Mouse (Mus musculus) heart, embryonic 15.5 days (tissue): ENCODE results near the gene Prkra. TPM values are rescaled to one million over a fixed set of nuclear protein-coding genes. Genes with fewer than 3 reads are reported as not detected.

Experiments used
- ATAC-seq: fragments of 200-750 bp; cut with Nextera tagmentation; replicated peaks from 2 replicates; pipeline ENCODE4 v1.8.0; 2017; ENCODE audit warnings: low read depth, moderate TSS enrichment; ENCODE audit not compliant: insufficient number of reproducible peaks, insufficient read depth, low FRiP score
- H3K27ac ChIP-seq: fragments of 300-500 bp; sonication (generic); 2 replicates; pipeline ENCODE4 v1.5.1; 2015; ENCODE audit warnings: mild to moderate bottlenecking, inconsistent platforms
- H3K27me3 ChIP-seq: fragments of 300-500 bp; sonication (generic); 2 replicates; pipeline ENCODE4 v1.6.1; 2015; ENCODE audit warnings: inconsistent platforms
- H3K36me3 ChIP-seq: fragments of 300-500 bp; sonication (generic); 2 replicates; pipeline ENCODE4 v1.6.1; 2015; ENCODE audit warnings: mild to moderate bottlenecking, inconsistent platforms
- H3K4me1 ChIP-seq: fragments of 300-500 bp; sonication (generic); replicated peaks from 2 replicates; pipeline ENCODE4 v1.6.1; 2015; ENCODE audit warnings: inconsistent platforms
- H3K4me2 ChIP-seq: fragments of 300-500 bp; sonication (generic); 2 replicates; pipeline ENCODE4 v1.6.1; 2015; ENCODE audit warnings: inconsistent platforms, mild to moderate bottlenecking, moderate library complexity
- H3K4me3 ChIP-seq: fragments of 300-500 bp; sonication (generic); 2 replicates; pipeline ENCODE4 v1.5.1; 2015; ENCODE audit warnings: mild to moderate bottlenecking, inconsistent platforms
- H3K9ac ChIP-seq: fragments of 300-500 bp; sonication (generic); 2 replicates; pipeline ENCODE4 v1.6.1; 2015; ENCODE audit warnings: mild to moderate bottlenecking, inconsistent platforms
- H3K9me3 ChIP-seq: fragments of 300-500 bp; sonication (generic); replicated peaks from 2 replicates; pipeline ENCODE4 v1.6.1; 2016; ENCODE audit warnings: inconsistent platforms
- WGBS: fragments of 180-500 bp; shearing (Covaris S2); methylation state at CpG from one replicate; pipeline ENCODE4 v1.1.7; 2015; ENCODE audit warnings: mixed read lengths; 5-methylcytosine and 5-hydroxymethylcytosine counted together
- polyA plus RNA-seq: library from polyadenylated mRNA; unstranded; fragments of >200 nt; fragmentation: Nextera tagmentation; extraction: Ambion mirVana; gene quantifications from 2 replicates; pipeline ENCODE4 v1.2.1, GENCODE M21; 2015

Prkra gene
- polyA plus RNA-seq, 1 experiment from 2014 or later = 32.5 TPM

DNA sequence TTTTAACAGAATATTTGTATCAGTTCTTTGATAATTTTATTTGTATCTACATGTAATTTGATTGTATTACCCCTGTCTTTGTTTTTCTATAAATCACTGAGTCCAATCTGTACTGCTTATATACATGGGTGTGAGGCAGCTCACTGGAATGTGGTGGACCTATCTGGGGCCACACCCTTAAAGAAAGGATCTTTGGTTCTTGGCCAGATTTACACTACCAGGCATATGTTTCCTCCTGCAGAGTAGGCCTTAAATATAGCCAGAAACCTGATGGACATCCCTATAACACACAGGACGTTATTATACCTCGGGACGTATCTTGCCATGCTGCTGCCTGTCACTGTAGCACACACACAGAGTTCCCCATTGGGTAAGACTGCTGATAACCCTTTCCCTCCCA lies 35.8 kb downstream of the Prkra start:
- Histone ChIP-seq H3K4me1 (0 out of 2 replicates have a peak, but pooled peaks cover 4% of the 10 kb centered on the region), H3K36me3 (no peaks in the 10 kb centered on the region), H3K4me3 (no peak overlapping the region), H3K4me2 (no peak overlapping the region), H3K27me3 (no peaks in the 10 kb centered on the region), H3K27ac (no peak overlapping the region), H3K9ac (no peak overlapping the region), H3K9me3 (no peaks in the 10 kb centered on the region)
- ATAC-seq = no peak
- WGBS = 83% methylated on average over 3 of the region's 3 CpGs

DNA sequence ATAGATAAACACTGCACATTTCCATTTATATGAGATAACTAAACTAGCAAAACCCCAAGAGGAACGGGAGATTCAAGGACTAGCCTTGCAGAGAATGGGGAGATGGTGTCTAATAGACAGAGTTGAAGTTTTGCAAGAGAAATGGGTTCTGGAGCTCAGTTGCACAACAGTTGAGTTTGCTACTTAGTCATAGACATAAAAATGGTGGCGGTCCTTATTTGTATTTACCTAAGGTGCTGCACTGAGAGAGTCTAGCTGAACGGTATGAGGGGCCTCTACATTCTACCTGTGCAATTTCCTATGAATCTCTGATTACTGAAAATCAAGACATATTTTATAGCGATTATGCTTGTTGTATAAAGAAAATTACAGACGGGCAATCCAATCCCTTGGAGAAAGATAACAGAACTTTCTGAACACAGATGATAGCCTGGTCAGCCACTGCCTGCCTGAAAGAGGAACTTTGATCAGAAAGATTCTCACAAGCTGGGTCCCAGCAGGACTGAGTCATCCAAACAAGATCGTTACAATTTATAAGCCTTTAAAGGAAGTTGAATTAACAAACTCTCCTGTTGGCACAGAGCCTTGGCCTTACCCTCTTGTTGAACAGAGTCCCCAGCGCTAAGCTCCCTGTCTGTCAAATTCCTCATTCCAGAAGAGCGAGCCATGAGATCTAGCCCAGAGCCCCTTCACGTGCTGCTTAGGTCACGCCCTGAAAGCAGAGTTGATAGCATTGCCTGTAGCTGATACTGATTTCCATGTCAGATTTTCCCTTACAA lies 37.3 kb downstream of the Prkra start:
- H3K4me2 ChIP-seq = no peak overlapping the region
- no peak overlapping the region for H3K27ac ChIP-seq
- no peaks in the 10 kb centered on the region for H3K36me3 ChIP-seq
- no peak for ATAC-seq
- no peaks in the 10 kb centered on the region for H3K27me3 ChIP-seq
- no peak overlapping the region for H3K4me3 ChIP-seq
- WGBS = 59% methylated on average over 10 of the region's 10 CpGs
- H3K9ac ChIP-seq = no peak overlapping the region
- H3K4me1 ChIP-seq = 0 out of 2 replicates have a peak, but pooled peaks cover 4% of the 10 kb centered on the region
- H3K9me3 ChIP-seq = no peaks in the 10 kb centered on the region

DNA sequence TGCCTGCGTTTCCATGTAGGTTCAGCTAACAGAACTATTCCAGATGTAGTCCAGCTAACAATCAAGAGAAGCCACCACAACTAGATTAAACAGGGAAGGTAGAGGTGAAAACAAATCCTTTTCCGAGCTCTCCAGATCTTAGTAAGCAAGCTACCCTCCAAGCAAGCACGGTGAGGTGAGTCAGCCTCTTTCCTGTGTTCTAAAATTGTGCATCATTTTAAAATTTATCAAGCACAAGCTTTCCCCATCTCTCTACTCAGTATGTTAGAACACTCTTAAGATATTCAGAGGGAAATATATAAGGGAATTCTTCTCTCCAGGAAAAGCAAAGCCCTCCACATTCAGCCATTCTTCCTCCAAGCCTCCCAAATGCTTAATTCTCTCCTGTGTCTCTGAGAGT lies 41.1 kb downstream of the Prkra start:
- Histone ChIP-seq H3K27ac (no peak overlapping the region), H3K4me1 (0 out of 2 replicates have a peak, but pooled peaks cover 4% of the 10 kb centered on the region), H3K9me3 (no peaks in the 10 kb centered on the region), H3K27me3 (no peaks in the 10 kb centered on the region), H3K9ac (no peak overlapping the region), H3K4me2 (no peak overlapping the region), H3K4me3 (no peak overlapping the region), H3K36me3 (no peaks in the 10 kb centered on the region)
- WGBS = 78% methylated on average over 3 of the region's 3 CpGs
- ATAC-seq = no peak

DNA sequence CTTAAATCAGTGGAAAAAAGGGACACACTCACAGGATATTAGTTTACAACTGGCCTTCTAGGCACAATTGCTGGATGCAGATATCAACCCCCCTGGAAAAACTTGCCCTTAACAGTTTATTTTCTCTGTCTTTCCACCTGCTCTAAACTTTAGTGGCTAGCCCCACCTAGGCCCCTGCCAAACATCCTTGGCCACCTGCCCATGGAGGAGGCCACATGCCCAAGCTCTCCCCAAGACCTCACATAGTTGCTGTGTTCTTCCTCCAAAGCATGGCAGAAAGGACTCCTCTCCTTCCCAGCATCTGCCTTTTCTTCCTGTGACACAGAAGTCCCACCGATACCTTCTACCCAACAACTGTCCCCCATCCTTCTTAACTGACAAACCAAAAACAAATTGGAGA lies 45.6 kb downstream of the Prkra start:
- H3K27ac ChIP-seq = no peak overlapping the region
- no peaks in the 10 kb centered on the region for H3K4me1 ChIP-seq
- H3K4me3 ChIP-seq = no peak overlapping the region
- H3K36me3 ChIP-seq = no peaks in the 10 kb centered on the region
- H3K9me3 ChIP-seq = no peaks in the 10 kb centered on the region
- H3K4me2 ChIP-seq = no peak overlapping the region
- 94% methylated on average over 1 of the region's 1 CpGs for WGBS
- no peak for ATAC-seq
- no peaks in the 10 kb centered on the region for H3K27me3 ChIP-seq
- H3K9ac ChIP-seq = no peak overlapping the region

DNA sequence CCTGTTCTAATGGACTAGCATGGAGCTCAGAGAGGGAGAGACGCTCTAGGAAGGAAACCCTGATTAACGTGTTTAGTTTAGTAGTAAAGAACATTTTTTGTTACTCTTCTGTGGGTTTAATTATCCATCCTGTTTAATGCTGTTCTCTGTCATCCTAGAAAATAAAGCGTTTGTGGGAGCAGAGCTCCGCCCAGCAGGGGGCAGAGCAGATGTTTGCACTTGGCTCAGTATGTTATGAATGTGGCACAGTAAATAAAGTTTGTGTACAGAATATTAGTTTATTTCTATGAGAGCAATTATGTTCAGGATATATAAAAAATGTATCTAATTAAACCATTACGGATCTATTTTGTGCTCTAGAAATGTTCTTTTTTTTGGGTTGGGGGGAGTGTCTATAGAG lies 48.6 kb downstream of the Prkra start:
- H3K4me2 ChIP-seq = no peak overlapping the region
- no peak overlapping the region for H3K27ac ChIP-seq
- no peak for ATAC-seq
- no peaks in the 10 kb centered on the region for H3K9me3 ChIP-seq
- no peak overlapping the region for H3K4me3 ChIP-seq
- H3K36me3 ChIP-seq = no peaks in the 10 kb centered on the region
- no peak overlapping the region for H3K9ac ChIP-seq
- 72% methylated on average over 5 of the region's 5 CpGs for WGBS
- H3K4me1 ChIP-seq = no peaks in the 10 kb centered on the region
- H3K27me3 ChIP-seq = no peaks in the 10 kb centered on the region

DNA sequence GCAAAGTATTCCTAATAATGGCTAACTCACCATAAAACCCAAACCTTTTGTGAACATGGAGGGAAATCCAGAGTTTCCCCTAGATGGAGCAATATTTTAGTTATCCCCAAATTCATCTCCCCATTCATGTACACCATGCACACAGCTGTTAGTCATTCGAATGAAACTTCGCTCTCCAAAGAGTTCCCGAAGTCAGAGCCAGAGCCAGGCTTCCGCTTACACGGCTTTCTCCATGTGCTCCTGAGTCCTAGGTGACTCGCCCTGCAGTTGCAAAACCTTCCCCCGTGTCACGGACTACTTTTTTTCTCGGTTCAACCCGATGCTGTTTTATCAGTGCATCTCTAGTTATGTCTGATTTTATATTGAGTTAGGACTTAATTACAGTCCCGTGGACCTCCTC lies 50.3 kb downstream of the Prkra start:
- 78% methylated on average over 11 of the region's 11 CpGs for WGBS
- no peaks in the 10 kb centered on the region for H3K27me3 ChIP-seq
- no peak overlapping the region for H3K4me2 ChIP-seq
- no peak overlapping the region for H3K9ac ChIP-seq
- H3K4me3 ChIP-seq = no peak overlapping the region
- ATAC-seq = no peak
- no peaks in the 10 kb centered on the region for H3K4me1 ChIP-seq
- no peak overlapping the region for H3K27ac ChIP-seq
- H3K36me3 ChIP-seq = no peaks in the 10 kb centered on the region
- H3K9me3 ChIP-seq = no peaks in the 10 kb centered on the region

DNA sequence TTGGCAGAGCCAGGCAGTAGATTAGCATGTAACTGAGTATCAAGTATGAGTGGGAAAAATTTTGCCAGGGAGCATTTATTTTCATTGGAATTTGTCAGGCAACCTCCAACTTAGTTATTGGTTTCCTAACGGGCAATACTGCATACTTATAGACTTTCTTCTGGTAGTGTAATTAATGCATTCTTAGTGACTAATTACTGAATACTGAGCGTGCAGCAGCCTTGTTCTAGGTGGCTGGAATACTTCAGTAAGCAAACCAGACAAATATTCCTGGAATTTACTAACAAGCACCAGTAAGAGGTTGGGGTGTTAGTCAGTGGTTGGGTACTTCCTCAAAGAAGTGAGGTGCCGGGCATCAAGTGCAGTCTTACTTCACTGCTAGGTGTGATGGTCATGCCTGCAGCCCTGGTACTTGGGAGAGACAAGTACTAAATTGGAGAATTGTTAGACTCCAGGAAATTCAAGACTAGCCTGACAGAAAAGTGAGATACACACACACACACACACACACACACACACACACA lies 55.4 kb downstream of the Prkra start:
- Histone ChIP-seq H3K27ac (no peak overlapping the region), H3K4me3 (no peak overlapping the region), H3K27me3 (no peaks in the 10 kb centered on the region), H3K4me1 (no peaks in the 10 kb centered on the region), H3K4me2 (no peak overlapping the region), H3K36me3 (no peaks in the 10 kb centered on the region), H3K9ac (no peak overlapping the region), H3K9me3 (no peaks in the 10 kb centered on the region)
- 55% methylated on average over 3 of the region's 3 CpGs for WGBS
- no peak for ATAC-seq

DNA sequence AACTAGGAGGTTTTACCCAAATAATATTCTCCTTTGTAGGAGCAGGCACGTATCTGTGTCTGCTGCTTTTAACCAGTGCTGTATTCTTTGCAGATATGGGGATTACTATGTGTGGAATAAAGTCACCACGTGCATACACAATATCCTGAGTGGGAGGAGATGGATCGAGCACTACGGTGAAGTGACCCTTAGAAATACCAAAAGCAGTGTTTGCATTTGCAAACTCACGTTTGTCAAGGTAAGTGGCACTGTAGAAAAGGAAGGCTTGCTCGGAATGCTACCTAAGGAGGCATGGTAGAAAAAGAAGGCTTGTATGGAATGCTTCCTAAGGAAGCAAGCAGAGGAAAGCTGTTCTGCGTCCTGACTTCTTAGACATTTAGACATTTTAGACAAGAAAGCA lies 57.6 kb downstream of the Prkra start:
- H3K27me3 ChIP-seq = no peaks in the 10 kb centered on the region
- no peak overlapping the region for H3K4me3 ChIP-seq
- no peak overlapping the region for H3K4me2 ChIP-seq
- no peak overlapping the region for H3K27ac ChIP-seq
- WGBS = 80% methylated on average over 7 of the region's 7 CpGs
- H3K4me1 ChIP-seq = no peaks in the 10 kb centered on the region
- ATAC-seq = no peak
- no peaks in the 10 kb centered on the region for H3K9me3 ChIP-seq
- H3K36me3 ChIP-seq = no peaks in the 10 kb centered on the region
- no peak overlapping the region for H3K9ac ChIP-seq

DNA sequence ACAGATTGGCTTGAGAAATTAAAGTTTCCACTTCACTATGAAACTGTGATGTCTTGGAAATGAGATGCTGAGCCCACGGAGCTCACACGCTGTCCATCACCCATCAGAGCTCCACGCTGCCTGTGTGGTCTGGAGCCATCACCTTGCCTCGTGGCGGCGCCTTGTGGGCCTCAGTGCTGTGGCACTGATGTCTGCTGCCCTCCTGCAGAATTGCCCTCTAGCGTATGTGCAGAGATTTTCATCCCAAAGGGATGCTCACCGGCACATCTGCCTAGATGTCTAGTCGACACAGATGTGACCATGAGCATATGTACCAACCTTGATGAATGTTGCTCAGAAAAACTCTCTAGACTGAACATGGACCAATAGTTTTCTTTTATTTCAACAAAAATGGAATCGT lies 60.9 kb downstream of the Prkra start:
- Histone ChIP-seq H3K4me3 (no peak overlapping the region), H3K9ac (no peak overlapping the region), H3K27ac (no peak overlapping the region), H3K9me3 (no peaks in the 10 kb centered on the region), H3K4me2 (no peak overlapping the region), H3K36me3 (no peaks in the 10 kb centered on the region), H3K27me3 (no peaks in the 10 kb centered on the region), H3K4me1 (no peaks in the 10 kb centered on the region)
- WGBS = 77% methylated on average over 10 of the region's 10 CpGs
- ATAC-seq = no peak

DNA sequence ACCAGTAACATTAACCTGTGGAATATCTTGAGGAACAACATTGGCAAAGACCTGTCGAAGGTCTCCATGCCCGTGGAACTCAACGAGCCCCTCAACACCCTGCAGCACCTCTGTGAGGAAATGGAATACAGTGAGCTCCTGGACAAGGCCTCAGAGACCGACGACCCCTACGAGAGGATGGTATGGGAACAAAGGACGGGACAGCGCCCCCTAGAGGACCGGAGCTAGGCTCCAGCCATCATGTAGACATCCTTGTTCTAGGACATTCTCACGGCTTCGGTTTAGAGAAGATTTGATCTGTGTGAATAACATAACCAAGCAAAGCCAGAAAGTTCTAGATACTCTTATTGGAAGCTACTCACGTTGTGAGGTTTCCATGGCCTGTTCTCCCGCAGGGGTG lies 62.7 kb downstream of the Prkra start:
- 90% methylated on average over 13 of the region's 13 CpGs for WGBS
- Histone ChIP-seq H3K27ac (no peak overlapping the region), H3K4me2 (no peak overlapping the region), H3K36me3 (no peaks in the 10 kb centered on the region), H3K9ac (no peak overlapping the region), H3K27me3 (no peaks in the 10 kb centered on the region), H3K9me3 (no peaks in the 10 kb centered on the region), H3K4me1 (no peaks in the 10 kb centered on the region), H3K4me3 (no peak overlapping the region)
- no peak for ATAC-seq
